Mouse (Mus musculus) liver, adult 2 months (tissue): ENCODE results near the gene Tex33. TPM values are rescaled to one million over a fixed set of nuclear protein-coding genes. Genes with fewer than 3 reads are reported as not detected.

ENCODE experiments used
- DNase-seq: peaks from one replicate; pipeline ENCODE4 v3.0.0-alpha.2; 2011; ENCODE audit warnings: low read depth, low spot score; ENCODE audit errors: extremely low read depth
- H3K27ac ChIP-seq: fragments of 200-500 bp; replicated peaks from 2 replicates; pipeline ENCODE4 v1.5.1; 2012; ENCODE audit warnings: low read depth, mild to moderate bottlenecking, control low read depth, inconsistent platforms, low read length; ENCODE audit not compliant: insufficient read depth
- H3K27me3 ChIP-seq: fragments of 200-500 bp; 2 replicates; pipeline ENCODE4 v1.6.1; 2012; ENCODE audit warnings: mild to moderate bottlenecking, moderate library complexity, low read length, inconsistent platforms; ENCODE audit not compliant: control insufficient read depth, insufficient read depth
- H3K36me3 ChIP-seq: fragments of 200-500 bp; 2 replicates; pipeline ENCODE4 v1.6.1; 2012; ENCODE audit warnings: low read length, inconsistent platforms; ENCODE audit not compliant: control insufficient read depth, insufficient read depth
- H3K4me1 ChIP-seq: fragments of 200-500 bp; 2 replicates; pipeline ENCODE4 v1.6.1; 2011; ENCODE audit warnings: low read length; ENCODE audit not compliant: control insufficient read depth, insufficient read depth
- H3K4me3 ChIP-seq: fragments of 200-500 bp; 2 replicates; pipeline ENCODE4 v1.5.1; 2011; ENCODE audit warnings: low read depth, mild to moderate bottlenecking, control low read depth, low read length, moderate library complexity; ENCODE audit not compliant: insufficient read depth
- H3K79me2 ChIP-seq: fragments of 200-500 bp; 2 replicates; pipeline ENCODE4 v1.6.1; 2012; ENCODE audit warnings: inconsistent platforms, mild to moderate bottlenecking, low read length, moderate library complexity; ENCODE audit not compliant: control insufficient read depth, insufficient read depth
- H3K9ac ChIP-seq: fragments of 200-500 bp; 2 replicates; pipeline ENCODE4 v1.6.1; 2012; ENCODE audit warnings: low read depth, mild to moderate bottlenecking, control low read depth, inconsistent platforms, low read length
- CTCF ChIP-seq: fragments of 200-500 bp; IDR thresholded peaks from 2 replicates; pipeline ENCODE4 v1.5.1; 2011; ENCODE audit warnings: low read depth, low read length, control low read depth
- POLR2A ChIP-seq: fragments of 200-500 bp; IDR thresholded peaks from 2 replicates; pipeline ENCODE4 v1.6.1; 2011; ENCODE audit warnings: low read length, control low read depth; ENCODE audit not compliant: insufficient read depth; ENCODE audit errors: extremely low read depth
- WGBS: fragments of 180-500 bp; shearing (Covaris S2); methylation state at CpG from one replicate; pipeline ENCODE4 v1.1.7; 2018; 5-methylcytosine and 5-hydroxymethylcytosine counted together
- polyA plus RNA-seq: library from polyadenylated mRNA; depleted of rRNA; stranded (reverse); fragments of >200 nt; gene quantifications from 2 replicates; pipeline ENCODE4 v1.2.3, GENCODE M21; 2012
- total RNA-seq: library from RNA; depleted of rRNA; stranded (reverse); fragments of >200 nt; gene quantifications from 2 replicates; pipeline ENCODE4 v1.2.3, GENCODE M21; 2014

Tex33 gene
- total and polyA plus RNA-seq, 2 experiments = not detected

GRCm38 (mm10) chr15:78437237-78438017, 41.7 kb upstream of the Tex33 start:
- peak; percentile 57 for DNase-seq
- Histone ChIP-seq H3K4me1 (peaks cover 10% of the 10 kb centered on the region), H3K4me3 (no peak overlapping the region), H3K27me3 (no peaks in the 10 kb centered on the region), H3K79me2 (no peaks in the 10 kb centered on the region), H3K9ac (peak overlapping the region; percentile 20; the same call in 1 of the 2 replicates), H3K36me3 (peaks cover 4% of the 10 kb centered on the region), H3K27ac (peak overlapping the region; percentile 27; the same call in 1 of the 2 replicates)
- 25% methylated on average over 23 of the region's 23 CpGs for WGBS
- TF ChIP-seq CTCF (no peak), POLR2A (no peak)

- WGBS = 27% methylated on average over 32 of the region's 32 CpGs
- no peak overlapping the region for H3K9ac ChIP-seq
These were observed 40.9 kb upstream of the Tex33 start for GRCm38 (mm10) chr15:78436380-78437192.

GRCm38 (mm10) chr15:78435681-78436080, 40.0 kb upstream of the Tex33 start:
- Histone ChIP-seq H3K4me3 (no peak overlapping the region), H3K4me1 (peaks cover 22% of the 10 kb centered on the region), H3K36me3 (no peaks in the 10 kb centered on the region), H3K9ac (no peak overlapping the region), H3K27ac (no peak overlapping the region), H3K27me3 (no peaks in the 10 kb centered on the region), H3K79me2 (no peaks in the 10 kb centered on the region)
- DNase-seq = no peak
- TF ChIP-seq CTCF = no peak
- WGBS = 89% methylated on average over 11 of the region's 11 CpGs

More at GRCm38 (mm10) chr15:78436380-78437192, 40.9 kb upstream of the Tex33 start:
- peak; percentile 56 for DNase-seq
- no peaks in the 10 kb centered on the region for H3K79me2 ChIP-seq
- no peak overlapping the region for H3K4me3 ChIP-seq
- no peaks in the 10 kb centered on the region for H3K36me3 ChIP-seq
- H3K4me1 ChIP-seq = peaks cover 17% of the 10 kb centered on the region
- TF ChIP-seq POLR2A (no peak), CTCF (peak; percentile 54)
- no peaks in the 10 kb centered on the region for H3K27me3 ChIP-seq
- no peak overlapping the region for H3K27ac ChIP-seq

GRCm38 (mm10) chr15:78434896-78435520, 39.3 kb upstream of the Tex33 start:
- Histone ChIP-seq H3K27ac (no peak overlapping the region), H3K9ac (no peak overlapping the region), H3K36me3 (no peaks in the 10 kb centered on the region), H3K79me2 (no peaks in the 10 kb centered on the region), H3K4me3 (no peak overlapping the region), H3K4me1 (peaks cover 22% of the 10 kb centered on the region), H3K27me3 (no peaks in the 10 kb centered on the region)
- peak; percentile 64 for TF ChIP-seq CTCF
- no peak for TF ChIP-seq POLR2A
- DNase-seq = no peak
- WGBS = 46% methylated on average over 6 of the region's 6 CpGs

- Histone ChIP-seq H3K36me3 (no peaks in the 10 kb centered on the region), H3K79me2 (no peaks in the 10 kb centered on the region), H3K4me3 (no peak overlapping the region), H3K27ac (peak overlapping the region; percentile 91), H3K9ac (peak overlapping the region; percentile 48), H3K4me1 (peaks cover 14% of the 10 kb centered on the region), H3K27me3 (no peaks in the 10 kb centered on the region)
- peak; percentile 95 for DNase-seq
- 28% methylated on average over 7 of the region's 7 CpGs for WGBS
- TF ChIP-seq CTCF (0 out of 2 replicates have a peak, but pooled peaks have one; percentile 3), POLR2A (0 out of 2 replicates have a peak, but pooled peaks have one; percentile 42)
These were observed 35.9 kb upstream of the Tex33 start for GRCm38 (mm10) chr15:78431541-78432121.
